Mouse (Mus musculus): ENCODE data around the gene Ift122. TPM values are rescaled to one million over a fixed set of nuclear protein-coding genes. Genes with fewer than 3 reads are reported as not detected.

Gene Ift122
- total and polyA plus RNA-seq, 3 experiments = 7.9 to 14.1 (median 8.6) TPM

- Histone ChIP-seq H3K4me1 (ENCODE audit: control insufficient read depth in 1 of 2, insufficient read depth in 2 of 2) (peaks cover 13 to 65% of the 10 kb centered on the region in 2 experiments), H3K36me3 (replicated peaks in 1 of 2; ENCODE audit: control insufficient read depth in 1 of 2, insufficient read depth in 1 of 2, low read length in 1 of 2) (peaks cover 72 to 91% of the 10 kb centered on the region in 2 experiments), H3K9ac (ENCODE audit: insufficient read depth, low read depth) (no peak overlapping the region), H3K4me3 (replicated peaks in 1 of 3; ENCODE audit: low read depth in 2 of 3, low read length in 2 of 3, poor library complexity in 1 of 3) (no peak overlapping the region), H3K27ac (ENCODE audit: insufficient read depth, low read depth) (no peak overlapping the region), H3K9me3 (replicated peaks; ENCODE audit: low read length) (no peaks in the 10 kb centered on the region), H3K4me2 (ENCODE audit: insufficient read depth, low read depth, poor library complexity, severe bottlenecking) (no peak overlapping the region), H3K27me3 (replicated peaks) (no peaks in the 10 kb centered on the region), H3K79me2 (replicated peaks; ENCODE audit: control insufficient read depth, extremely low read depth, insufficient read depth, poor library complexity, severe bottlenecking) (no peaks in the 10 kb centered on the region)
- TF ChIP-seq ETS1 (conservative IDR thresholded peaks at IDR 0.05; ENCODE audit: low read depth, low read length) = no peak
- no peak for TF ChIP-seq CHD1 (IDR thresholded peaks at IDR 0.05; ENCODE audit: low read depth, low read length)
- no peak for TF ChIP-seq TBP (conservative IDR thresholded peaks at IDR 0.05; ENCODE audit: low read depth, low read length)
- TF ChIP-seq SMC3 (IDR thresholded peaks at IDR 0.05; ENCODE audit: low read depth, low read length) = no peak
- TF ChIP-seq CTCF (conservative IDR thresholded peaks at IDR 0.05 in 1 of 2, IDR thresholded peaks at IDR 0.05 in 1 of 2; ENCODE audit: low read depth in 2 of 2, low read length in 2 of 2) = no peak
- no peak for TF ChIP-seq MAZ (IDR thresholded peaks at IDR 0.05; ENCODE audit: low read depth, low read length)
- no peak for TF ChIP-seq JUN (IDR thresholded peaks at IDR 0.05; ENCODE audit: insufficient read depth, low read depth, low read length)
- no peak for TF ChIP-seq NRF1 (IDR thresholded peaks at IDR 0.05; ENCODE audit: low read depth, low read length)
- TF ChIP-seq UBTF (IDR thresholded peaks at IDR 0.05; ENCODE audit: low read depth, low read length) = no peak
- TF ChIP-seq MEF2A (IDR thresholded peaks at IDR 0.05; ENCODE audit: borderline replicate concordance, low read depth, low read length) = no peak
- no peak for TF ChIP-seq USF2 (conservative IDR thresholded peaks at IDR 0.05; ENCODE audit: low read depth, low read length)
- TF ChIP-seq TCF12 (IDR thresholded peaks at IDR 0.05; ENCODE audit: low read depth, low read length) = no peak
- no peak for TF ChIP-seq IRF4 (IDR thresholded peaks at IDR 0.05; ENCODE audit: low read depth, low read length)
- no peak for TF ChIP-seq SIN3A (IDR thresholded peaks at IDR 0.05; ENCODE audit: low read length)
- no peak for TF ChIP-seq USF1 (IDR thresholded peaks at IDR 0.05; ENCODE audit: low read depth, low read length)
- dilution Hi-C loops (cut with MboI; ENCODE audit: extremely low pct_ligation_motif_present, extremely low pct_unique_long_range_greater_than_20kb, low sequenced_read_pairs) (no loop called here), in situ Hi-C loops (cut with MboI; ENCODE audit: low pct_ligation_motif_present, low pct_unique_long_range_greater_than_20kb, low sequenced_read_pairs) (no loop called here)
- no peak for DNase-seq (ENCODE audit: extremely low read depth)
Observed at GRCm38 (mm10) chr6:115956922-115957601, 103.8 kb downstream of the Ift122 start.

DNA sequence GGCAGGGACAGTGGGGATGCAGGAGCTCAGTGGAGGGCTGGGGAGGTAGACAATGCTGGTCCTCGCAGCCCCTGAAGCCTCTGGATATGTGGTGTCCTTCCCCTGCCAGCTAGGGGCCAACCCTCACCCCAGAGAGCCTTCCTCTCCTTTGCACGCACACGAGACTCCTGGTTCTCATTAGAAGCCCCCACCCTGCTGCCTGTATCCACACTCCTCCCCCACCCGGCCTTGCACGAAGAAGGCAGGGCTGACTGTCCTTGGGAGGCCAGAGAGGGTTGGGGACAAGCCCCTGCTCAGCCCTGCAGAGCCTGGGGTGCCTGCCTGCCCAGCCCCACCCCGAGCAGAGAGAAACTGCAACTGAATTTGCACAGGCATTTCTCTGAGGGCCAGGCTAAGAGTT lies 104.4 kb downstream of the Ift122 start:
- Histone ChIP-seq H3K9me3 (replicated peaks; ENCODE audit: low read length) (no peaks in the 10 kb centered on the region), H3K79me2 (replicated peaks; ENCODE audit: control insufficient read depth, extremely low read depth, insufficient read depth, poor library complexity, severe bottlenecking) (no peaks in the 10 kb centered on the region), H3K27ac (ENCODE audit: insufficient read depth, low read depth) (no peak overlapping the region), H3K4me1 (ENCODE audit: control insufficient read depth in 1 of 2, insufficient read depth in 2 of 2) (peaks cover 13 to 70% of the 10 kb centered on the region in 2 experiments), H3K4me2 (ENCODE audit: insufficient read depth, low read depth, poor library complexity, severe bottlenecking) (no peak overlapping the region), H3K4me3 (replicated peaks in 1 of 3; ENCODE audit: low read depth in 2 of 3, low read length in 2 of 3, poor library complexity in 1 of 3) (no peak overlapping the region), H3K27me3 (replicated peaks) (no peaks in the 10 kb centered on the region), H3K36me3 (replicated peaks in 1 of 2; ENCODE audit: control insufficient read depth in 1 of 2, insufficient read depth in 1 of 2, low read length in 1 of 2) (peaks cover 77 to 93% of the 10 kb centered on the region in 2 experiments), H3K9ac (ENCODE audit: insufficient read depth, low read depth) (no peak overlapping the region)
- no peak for DNase-seq (ENCODE audit: extremely low read depth)
- TF ChIP-seq ETS1 (conservative IDR thresholded peaks at IDR 0.05; ENCODE audit: low read depth, low read length) (no peak), GABPA (IDR thresholded peaks at IDR 0.05; ENCODE audit: insufficient replicate concordance, low read depth, low read length) (no peak), SIN3A (IDR thresholded peaks at IDR 0.05; ENCODE audit: low read length) (no peak)
- dilution Hi-C loops (cut with MboI; ENCODE audit: extremely low pct_ligation_motif_present, extremely low pct_unique_long_range_greater_than_20kb, low sequenced_read_pairs) = no loop called here
- in situ Hi-C loops (cut with MboI; ENCODE audit: low pct_ligation_motif_present, low pct_unique_long_range_greater_than_20kb, low sequenced_read_pairs) = no loop called here
